Mouse (Mus musculus) thymus, adult 2 months (tissue): ENCODE measurements at regions not wholly inside any gene's neighbourhood (a gene's known extent, or its start where the extent isn't known, plus 50 kb on each side); places are given as distances from the start of the nearest gene placed in this dataset.

Source experiments
- CTCF ChIP-seq: fragments of 200-500 bp; IDR thresholded peaks from 2 replicates; pipeline ENCODE4 v1.5.1; 2012; ENCODE audit warnings: mild to moderate bottlenecking, control low read depth, low read length, moderate library complexity, borderline replicate concordance; ENCODE audit not compliant: control insufficient read depth, poor library complexity, insufficient read depth; ENCODE audit errors: extremely low read depth
- POLR2A ChIP-seq: fragments of 200-500 bp; IDR thresholded peaks from 2 replicates; pipeline ENCODE4 v1.6.1; 2012; ENCODE audit warnings: mild to moderate bottlenecking, low read length, control low read depth, moderate library complexity; ENCODE audit not compliant: control insufficient read depth, poor library complexity, insufficient read depth; ENCODE audit errors: extremely low read depth

- TF ChIP-seq CTCF (no peak), POLR2A (no peak)
These were observed 435.3 kb upstream of the Kif2a start for GRCm38 (mm10) chr13:107457270-107457669.
